In genomic region chr15:86104401-86105344, GRCm38 (mm10) we compare ENCODE assay signal across 13 mouse cellular contexts. TPM values are rescaled to one million over a fixed set of nuclear protein-coding genes. Genes with fewer than 3 reads are reported as not detected.
DNase-seq lines count a peak whose midpoint lies in the region; ATAC-seq and TF ChIP-seq lines count a peak whose summit lies in the region.
"Had no signal": no experiment of that assay in that cellular context is flagged by ENCODE, and none has a peak within 500 bp of the region (broad histone marks: within the 10 kb centered on the region; RNA-seq: fewer than 3 reads in every experiment).

No protein-coding gene starts in this region.

- intact Hi-C loops in heart, postnatal 36 days (cut with DNase I) = no loop called here

- H3K9ac ChIP-seq in MEL (ENCODE audit: control insufficient read depth, low read depth, low read length, poor library complexity, severe bottlenecking) = peak overlapping the region; percentile 16; the same call in 1 of the 2 replicates
- peak overlapping the region; percentile 29; the same call in 1 of the 2 replicates for H3K9ac ChIP-seq in heart, embryonic 13.5 days
- peak overlapping the region; percentile 32 for H3K9ac ChIP-seq in liver, embryonic 14.5 days (replicated peaks)
- H3K9ac ChIP-seq: hindbrain, embryonic 14.5 days; limb, embryonic 12.5 days had no signal

- WGBS in heart, embryonic 13.5 days = 66% methylated on average over 19 of the region's 19 CpGs
- WGBS in liver, embryonic 14.5 days (ENCODE audit: insufficient replicate concordance) = 21% methylated on average over 19 of the region's 19 CpGs

- TF ChIP-seq RAD21 in MEL (IDR thresholded peaks at IDR 0.05; ENCODE audit: low read depth, low read length) = no peak

- peak; percentile 74 to 86 for TF ChIP-seq EP300 in MEL (IDR thresholded peaks at IDR 0.05; ENCODE audit: low read depth in 1 of 2, low read length in 2 of 2)
- TF ChIP-seq EP300 in liver, embryonic 14.5 days (IDR thresholded peaks at IDR 0.05; ENCODE audit: low read depth) = peak; percentile 54

- TF ChIP-seq POLR2A in MEL (IDR thresholded peaks at IDR 0.05; ENCODE audit: control insufficient read depth in 1 of 2, insufficient read depth in 1 of 2, low read depth in 1 of 2, low read length in 2 of 2, poor library complexity in 1 of 2) = no peak

- no peak for ATAC-seq in heart, embryonic 13.5 days (ENCODE audit: extremely low read depth, insufficient number of reproducible peaks, low FRiP score, low TSS enrichment)
- peak; percentile 88 for ATAC-seq in liver, embryonic 14.5 days (ENCODE audit: insufficient read depth)
- ATAC-seq in monocyte, adult 5-6 weeks (replicated peaks; ENCODE audit: insufficient number of reproducible peaks, low FRiP score, low TSS enrichment, poor library complexity, severe bottlenecking) = no peak

- H3K4me1 ChIP-seq in MEL (ENCODE audit: control insufficient read depth in 1 of 2, insufficient read depth in 2 of 2, low read length in 2 of 2) = peaks cover 16 to 32% of the 10 kb centered on the region in 2 experiments
- H3K4me1 ChIP-seq in heart, embryonic 13.5 days = peaks cover 62% of the 10 kb centered on the region
- H3K4me1 ChIP-seq in liver, embryonic 14.5 days (replicated peaks; ENCODE audit: control insufficient read depth in 2 of 2, insufficient read depth in 2 of 2, low read length in 1 of 2) = peaks cover 58 to 61% of the 10 kb centered on the region in 2 experiments

- peak; percentile 94 for DNase-seq in heart, adult 11 months
- DNase-seq in heart, postnatal 36 days = no peak
- peak; percentile 21 for DNase-seq in MEL (ENCODE audit: low read depth, low spot score)
- peak; percentile 76 to 83 (median 83) for DNase-seq in liver, embryonic 14.5 days (ENCODE audit: low read depth in 3 of 3, low spot score in 3 of 3)
- DNase-seq in cerebellum, postnatal 25 days = no peak
- no peak for DNase-seq in layer of hippocampus, adult 2 months (ENCODE audit: low spot score in 2 of 2)
- DNase-seq: thymus, adult 18-20 months had no signal

- peak overlapping the region; percentile 21 for H3K4me2 ChIP-seq in heart, embryonic 13.5 days
- H3K4me2 ChIP-seq in liver, embryonic 14.5 days (ENCODE audit: low read depth) = peak overlapping the region; percentile 52
- H3K4me2 ChIP-seq: hindbrain, embryonic 14.5 days; limb, embryonic 12.5 days had no signal

- peak overlapping the region; percentile 91 for H3K27ac ChIP-seq in MEL (ENCODE audit: control insufficient read depth, low read depth, low read length)
- H3K27ac ChIP-seq in heart, embryonic 13.5 days (replicated peaks) = peak overlapping the region; percentile 73
- H3K27ac ChIP-seq in liver, embryonic 14.5 days = peak overlapping the region; percentile 99
- no peak overlapping the region for H3K27ac ChIP-seq in layer of hippocampus, adult 2 months
- H3K27ac ChIP-seq: hindbrain, embryonic 14.5 days; kidney, postnatal 0 days; limb, embryonic 12.5 days had no signal

- no peaks in the 10 kb centered on the region for H3K9me3 ChIP-seq in MEL (replicated peaks; ENCODE audit: insufficient read depth, low read length)
- no peaks in the 10 kb centered on the region for H3K9me3 ChIP-seq in heart, embryonic 13.5 days
- no peaks in the 10 kb centered on the region for H3K9me3 ChIP-seq in liver, embryonic 14.5 days (ENCODE audit: control insufficient read depth, low read length)
- H3K9me3 ChIP-seq: limb, embryonic 12.5 days had no signal

- H3K27me3 ChIP-seq in MEL (ENCODE audit: control insufficient read depth in 1 of 2, insufficient read depth in 2 of 2, low read length in 2 of 2) = no peaks in the 10 kb centered on the region
- H3K27me3 ChIP-seq in heart, embryonic 13.5 days (replicated peaks) = no peaks in the 10 kb centered on the region
- H3K27me3 ChIP-seq in liver, embryonic 14.5 days (ENCODE audit: control insufficient read depth, insufficient read depth, low read length) = no peaks in the 10 kb centered on the region
- H3K27me3 ChIP-seq: limb, embryonic 12.5 days had no signal

- no peak overlapping the region for H3K4me3 ChIP-seq in MEL (ENCODE audit: control insufficient read depth in 1 of 2, insufficient read depth in 1 of 2, low read depth in 2 of 2, low read length in 2 of 2)
- H3K4me3 ChIP-seq in heart, embryonic 13.5 days = no peak overlapping the region
- H3K4me3 ChIP-seq in liver, embryonic 14.5 days (ENCODE audit: insufficient read depth in 1 of 2, low read depth in 2 of 2, low read length in 2 of 2) = peak overlapping the region in 1 of 2 experiments; percentile 27; a peak in 1 of 4 replicates
- no peak overlapping the region for H3K4me3 ChIP-seq in layer of hippocampus, adult 2 months
- H3K4me3 ChIP-seq: limb, embryonic 12.5 days; myocyte had no signal

- peaks cover 0 to 23% of the 10 kb centered on the region in 2 experiments for H3K36me3 ChIP-seq in MEL (ENCODE audit: control insufficient read depth in 1 of 2, insufficient read depth in 2 of 2, low read length in 2 of 2)
- H3K36me3 ChIP-seq in heart, embryonic 13.5 days = peaks cover 27% of the 10 kb centered on the region
- H3K36me3 ChIP-seq in liver, embryonic 14.5 days (replicated peaks; ENCODE audit: control insufficient read depth, insufficient read depth, low read depth) = no peaks in the 10 kb centered on the region

- TF ChIP-seq CTCF in MEL (IDR thresholded peaks at IDR 0.05 in 2 of 3, conservative IDR thresholded peaks at IDR 0.05 in 1 of 3; ENCODE audit: control insufficient read depth in 1 of 3, insufficient read depth in 1 of 3, low read depth in 2 of 3, low read length in 3 of 3, poor library complexity in 1 of 3, severe bottlenecking in 1 of 3) = no peak
- no peak for TF ChIP-seq CTCF in liver, embryonic 14.5 days (IDR thresholded peaks at IDR 0.05; ENCODE audit: low read depth)
- no peak for TF ChIP-seq CTCF in layer of hippocampus, adult 2 months (conservative IDR thresholded peaks at IDR 0.05)

- no peaks in the 10 kb centered on the region; the same call in 1 of the 2 replicates for H3K79me2 ChIP-seq in MEL (ENCODE audit: control insufficient read depth, insufficient read depth, low read length, poor library complexity)

TF ChIP-seq in MEL, 35 proteins besides CTCF, POLR2A, EP300 and RAD21:
- peak; percentile 44; the same call in 1 of the 2 replicates for TF ChIP-seq USF1 (IDR thresholded peaks at IDR 0.05; ENCODE audit: low read depth, low read length)
- TF ChIP-seq TCF12 (IDR thresholded peaks at IDR 0.05; ENCODE audit: low read depth, low read length) = peak; percentile 53
- TF ChIP-seq RCOR1 (IDR thresholded peaks at IDR 0.05; ENCODE audit: low read depth, low read length) = peak; percentile 42; the same call in 1 of the 2 replicates
- TF ChIP-seq CHD1 (IDR thresholded peaks at IDR 0.05; ENCODE audit: low read depth, low read length) = no peak
- TF ChIP-seq POLR2AphosphoS2 (IDR thresholded peaks at IDR 0.05; ENCODE audit: low read length) = 0 out of 2 replicates have a peak, but pooled peaks have one; percentile 25
- TF ChIP-seq MAFK (IDR thresholded peaks at IDR 0.05; ENCODE audit: borderline replicate concordance, low read depth, low read length) = no peak
- no peak for TF ChIP-seq MAX (IDR thresholded peaks at IDR 0.05; ENCODE audit: low read length)
- 0 out of 2 replicates have a peak, but pooled peaks have one; percentile 40 for TF ChIP-seq MAZ (IDR thresholded peaks at IDR 0.05; ENCODE audit: low read depth, low read length)
- peak; percentile 89 for TF ChIP-seq GATA1 (IDR thresholded peaks at IDR 0.05; ENCODE audit: low read depth, low read length)
- 0 out of 2 replicates have a peak, but pooled peaks have one; percentile 32 for TF ChIP-seq ZMIZ1 (IDR thresholded peaks at IDR 0.05; ENCODE audit: low read depth, low read length)
- TF ChIP-seq SIN3A (IDR thresholded peaks at IDR 0.05; ENCODE audit: low read length) = peak; percentile 25; the same call in 1 of the 2 replicates
- peak; percentile 33; the same call in 1 of the 2 replicates for TF ChIP-seq ZNF384 (IDR thresholded peaks at IDR 0.05; ENCODE audit: low read depth, low read length)

RNA-seq across cellular contexts. Expression of gene Gramd4, which starts 47.2 kb away (rescaled TPM):
- 10 to 100 TPM; 29.6 to 35.3 TPM for total RNA-seq in heart, postnatal 36 days (2021)
- total RNA-seq in MEL (2012; rRNA removed) = 34.1 and 43.1 TPM in 2 replicates
- polyA plus RNA-seq in MEL (2012; ENCODE audit: insufficient read depth in 1 of 2, insufficient read length in 2 of 2, low read depth in 1 of 2, low replicate concordance in 2 of 2, missing spikeins in 1 of 2) = 10 to 100 TPM; 35.2 to 38.0 TPM
- 11.9 and 12.2 TPM in 2 replicates for polyA plus RNA-seq in heart, embryonic 13.5 days (2015; fragmentation: Nextera tagmentation; extraction: Ambion mirVana)
- 6.1 and 7.5 TPM in 2 replicates for polyA plus RNA-seq in liver, embryonic 14.5 days (2012; rRNA removed)
- 2.5 and 4.0 TPM in 2 replicates for polyA plus RNA-seq in liver, embryonic 14.5 days (2014; fragmentation: Nextera tagmentation; extraction: Ambion mirVana)
- total RNA-seq in monocyte, adult 5-6 weeks (2017) = 112 to 191 TPM (median 137 TPM) in 3 replicates
- 10 to 100 TPM; 24.8 to 28.7 TPM for total RNA-seq in layer of hippocampus, adult 2 months (2021)

Comparison
In these comparisons a context has a peak if more than half of its experiments do, and no peak if none do; other contexts are left out.
1. DNase-seq: peak in heart, adult 11 months (single experiment), MEL (single experiment) and liver, embryonic 14.5 days (3 of 3); none in heart, postnatal 36 days (0 of 2), cerebellum, postnatal 25 days (0 of 2) and layer of hippocampus, adult 2 months (0 of 2).
2. Peak in every context shown above with its lines, with median percentiles within 50 percentile points of each other: H3K9ac ChIP-seq.